Mouse (Mus musculus): Measurements from ENCODE around the gene Pak1. TPM values are rescaled to one million over a fixed set of nuclear protein-coding genes. Genes with fewer than 3 reads are reported as not detected.

Pak1 gene
- polyA plus RNA-seq, 1 experiment from 2014 or later, result 147 TPM

- H3K4me2 ChIP-seq (ENCODE audit: low read length), result no peak overlapping the region
- no peaks in the 10 kb centered on the region for H3K27me3 ChIP-seq (replicated peaks; ENCODE audit: control insufficient read depth, insufficient read depth, low read length)
- no peaks in the 10 kb centered on the region for H3K9me3 ChIP-seq (ENCODE audit: control insufficient read depth, low read length)
- no peaks in the 10 kb centered on the region for H3K36me3 ChIP-seq (ENCODE audit: control insufficient read depth, insufficient read depth)
- ATAC-seq, result no peak
- H3K27ac ChIP-seq (ENCODE audit: low read length), result no peak overlapping the region
- no peak overlapping the region for H3K4me3 ChIP-seq (replicated peaks; ENCODE audit: low read length)
- H3K9ac ChIP-seq (replicated peaks; ENCODE audit: low read depth, low read length), result no peak overlapping the region
- WGBS, result 92% methylated on average over 5 of the region's 5 CpGs
- H3K4me1 ChIP-seq (replicated peaks; ENCODE audit: control insufficient read depth, insufficient read depth, low read length), result no peaks in the 10 kb centered on the region
Measured at GRCm38 (mm10) chr7:97926978-97927377, 138.6 kb downstream of the Pak1 start.

- Histone ChIP-seq H3K9ac (replicated peaks; ENCODE audit: low read depth, low read length) (no peak overlapping the region), H3K27ac (ENCODE audit: low read length) (no peak overlapping the region), H3K9me3 (ENCODE audit: control insufficient read depth, low read length) (no peaks in the 10 kb centered on the region), H3K4me3 (replicated peaks; ENCODE audit: low read length) (no peak overlapping the region), H3K36me3 (ENCODE audit: control insufficient read depth, insufficient read depth) (no peaks in the 10 kb centered on the region), H3K27me3 (replicated peaks; ENCODE audit: control insufficient read depth, insufficient read depth, low read length) (no peaks in the 10 kb centered on the region), H3K4me2 (ENCODE audit: low read length) (no peak overlapping the region), H3K4me1 (replicated peaks; ENCODE audit: control insufficient read depth, insufficient read depth, low read length) (no peaks in the 10 kb centered on the region)
- no peak for ATAC-seq
- 81% methylated on average over 1 of the region's 1 CpGs for WGBS
Measured at GRCm38 (mm10) chr7:97944485-97944884, 156.1 kb downstream of the Pak1 start.

Other genes with a start within 250 kb of the Pak1 start
- gene Aamdc, start 209.0 kb upstream of the Pak1 start, polyA plus RNA-seq (2015; fragmentation: Nextera tagmentation; extraction: Ambion mirVana), result 50.4 and 50.9 TPM in 2 replicates
- gene Rsf1, start 208.7 kb upstream of the Pak1 start, polyA plus RNA-seq (2015; fragmentation: Nextera tagmentation; extraction: Ambion mirVana), result 34.7 and 36.3 TPM in 2 replicates
- 213 and 217 TPM in 2 replicates for gene Clns1a, start 91.9 kb upstream of the Pak1 start, polyA plus RNA-seq (2015; fragmentation: Nextera tagmentation; extraction: Ambion mirVana)
- gene Aqp11, start 50.3 kb upstream of the Pak1 start, polyA plus RNA-seq (2015; fragmentation: Nextera tagmentation; extraction: Ambion mirVana), result 8.7 and 11.5 TPM in 2 replicates
- gene Gdpd4, start 131.4 kb downstream of the Pak1 start, polyA plus RNA-seq (2015; fragmentation: Nextera tagmentation; extraction: Ambion mirVana), result not detected in 2 replicates

Measured in forebrain, embryonic 16.5 days (tissue).